Mouse (Mus musculus) heart, embryonic 13.5 days (tissue): ENCODE results near the gene Cadps. TPM values are rescaled to one million over a fixed set of nuclear protein-coding genes. Genes with fewer than 3 reads are reported as not detected.

Experiments used
- ATAC-seq: fragments of 200-750 bp; cut with Nextera tagmentation; 2 replicates; pipeline ENCODE4 v1.8.0; 2017; ENCODE audit warnings: moderate TSS enrichment; ENCODE audit not compliant: insufficient number of reproducible peaks, low FRiP score, low TSS enrichment; ENCODE audit errors: extremely low read depth
- H3K27ac ChIP-seq: fragments of 300-500 bp; sonication (generic); replicated peaks from 2 replicates; pipeline ENCODE4 v1.5.1; 2015; ENCODE audit warnings: moderate library complexity, mild to moderate bottlenecking, inconsistent platforms
- H3K27me3 ChIP-seq: fragments of 300-500 bp; sonication (generic); replicated peaks from 2 replicates; pipeline ENCODE4 v1.6.1; 2015; ENCODE audit warnings: mild to moderate bottlenecking, inconsistent platforms
- H3K36me3 ChIP-seq: fragments of 300-500 bp; sonication (generic); 2 replicates; pipeline ENCODE4 v1.6.1; 2015; ENCODE audit warnings: mild to moderate bottlenecking, inconsistent platforms
- H3K4me1 ChIP-seq: fragments of 300-500 bp; sonication (generic); 2 replicates; pipeline ENCODE4 v1.6.1; 2015; ENCODE audit warnings: inconsistent platforms
- H3K4me2 ChIP-seq: fragments of 300-500 bp; sonication (generic); 2 replicates; pipeline ENCODE4 v1.6.1; 2015; ENCODE audit warnings: inconsistent platforms, mild to moderate bottlenecking, moderate library complexity
- H3K4me3 ChIP-seq: fragments of 300-500 bp; sonication (generic); 2 replicates; pipeline ENCODE4 v1.5.1; 2015; ENCODE audit warnings: moderate library complexity, mild to moderate bottlenecking, inconsistent platforms
- H3K9ac ChIP-seq: fragments of 300-500 bp; sonication (generic); 2 replicates; pipeline ENCODE4 v1.6.1; 2015; ENCODE audit warnings: inconsistent platforms, mild to moderate bottlenecking, moderate library complexity
- H3K9me3 ChIP-seq: fragments of 300-500 bp; sonication (generic); 2 replicates; pipeline ENCODE4 v1.6.1; 2016; ENCODE audit warnings: inconsistent platforms
- WGBS: fragments of 180-500 bp; shearing (Covaris S2); methylation state at CpG from one replicate; pipeline ENCODE4 v1.1.7; 2015; ENCODE audit warnings: mixed read lengths; 5-methylcytosine and 5-hydroxymethylcytosine counted together
- polyA plus RNA-seq: library from polyadenylated mRNA; unstranded; fragments of >200 nt; fragmentation: Nextera tagmentation; extraction: Ambion mirVana; gene quantifications from 2 replicates; pipeline ENCODE4 v1.2.1, GENCODE M21; 2015

Cadps gene
- polyA plus RNA-seq, 1 experiment from 2014 or later: 0.51 TPM

DNA sequence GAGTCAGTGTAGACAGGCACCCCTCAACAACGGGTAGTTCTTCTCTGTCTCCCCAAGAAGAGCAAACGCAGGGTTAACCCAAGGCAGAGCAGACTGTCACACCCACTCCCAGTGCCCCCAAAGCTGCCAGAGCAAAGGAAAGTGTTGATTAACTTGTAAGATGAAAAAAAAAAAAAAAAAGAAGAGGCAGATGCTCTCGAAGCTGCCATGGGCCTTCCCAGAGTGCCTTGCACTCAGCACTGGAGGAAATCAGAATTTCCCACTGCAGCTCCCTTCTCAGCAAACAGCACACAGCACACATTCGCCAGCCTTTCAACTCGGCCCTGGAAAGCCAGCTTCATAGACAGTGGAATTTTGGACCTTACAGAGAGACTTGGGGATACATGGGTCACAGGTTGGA lies 271.9 kb downstream of the Cadps start:
- no peak overlapping the region for H3K27ac ChIP-seq
- 46% methylated on average over 5 of the region's 5 CpGs for WGBS

DNA sequence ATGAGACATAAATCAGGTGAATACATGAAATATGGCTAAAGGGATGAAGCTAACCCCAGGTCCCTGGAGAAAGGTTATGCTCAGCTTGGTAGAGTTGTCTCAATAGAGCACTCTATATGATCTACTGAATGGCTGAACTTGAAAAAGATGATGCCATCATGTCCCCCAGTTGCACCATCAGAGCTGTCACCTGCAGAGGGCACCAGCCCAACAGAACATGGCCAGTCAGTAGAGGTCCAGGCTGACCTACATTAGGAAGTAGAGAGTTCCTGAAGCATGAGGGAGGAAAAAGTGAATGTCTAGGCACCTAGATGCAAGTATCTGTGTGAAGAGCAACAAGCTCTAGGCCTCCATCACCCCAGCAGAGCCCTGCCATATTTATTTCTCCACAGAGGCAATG lies 273.6 kb downstream of the Cadps start:
- no peak overlapping the region for H3K4me3 ChIP-seq
- H3K27ac ChIP-seq: no peak overlapping the region
- H3K4me2 ChIP-seq: no peak overlapping the region
- no peaks in the 10 kb centered on the region for H3K9me3 ChIP-seq
- ATAC-seq: no peak
- no peaks in the 10 kb centered on the region for H3K27me3 ChIP-seq
- H3K36me3 ChIP-seq: no peaks in the 10 kb centered on the region
- no peaks in the 10 kb centered on the region for H3K4me1 ChIP-seq
- H3K9ac ChIP-seq: no peak overlapping the region

More for the DNA sequence above, 271.9 kb downstream of the Cadps start:
- no peak overlapping the region for H3K4me3 ChIP-seq
- H3K36me3 ChIP-seq: no peaks in the 10 kb centered on the region
- H3K27me3 ChIP-seq: no peaks in the 10 kb centered on the region
- no peak for ATAC-seq
- no peak overlapping the region for H3K9ac ChIP-seq
- no peaks in the 10 kb centered on the region for H3K4me1 ChIP-seq
- no peak overlapping the region for H3K4me2 ChIP-seq
- H3K9me3 ChIP-seq: no peaks in the 10 kb centered on the region

DNA sequence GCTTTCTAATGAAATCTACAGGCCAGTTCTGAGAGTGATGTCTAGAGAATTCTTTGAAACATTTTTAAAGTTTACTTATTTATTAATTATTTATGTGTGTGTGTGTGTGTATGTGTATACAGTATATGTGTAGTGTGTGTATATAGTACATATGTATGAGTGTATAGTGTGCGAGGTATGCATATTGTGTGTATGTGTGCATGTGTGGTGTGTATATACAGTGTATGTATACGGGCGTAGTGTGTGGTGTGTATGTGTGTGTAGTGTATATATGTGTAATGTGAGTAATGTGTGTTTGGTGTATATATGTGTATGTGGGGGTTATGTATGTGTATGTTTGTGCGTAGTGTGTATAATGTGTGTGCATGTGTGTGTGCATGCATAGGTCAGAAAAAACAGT lies 275.4 kb downstream of the Cadps start:
- H3K9ac ChIP-seq: no peak overlapping the region
- H3K36me3 ChIP-seq: no peaks in the 10 kb centered on the region
- no peaks in the 10 kb centered on the region for H3K4me1 ChIP-seq
- no peak overlapping the region for H3K4me3 ChIP-seq
- no peak overlapping the region for H3K4me2 ChIP-seq
- no peaks in the 10 kb centered on the region for H3K27me3 ChIP-seq
- no peak for ATAC-seq
- 84% methylated on average over 4 of the region's 4 CpGs for WGBS
- H3K27ac ChIP-seq: no peak overlapping the region
- no peaks in the 10 kb centered on the region for H3K9me3 ChIP-seq

DNA sequence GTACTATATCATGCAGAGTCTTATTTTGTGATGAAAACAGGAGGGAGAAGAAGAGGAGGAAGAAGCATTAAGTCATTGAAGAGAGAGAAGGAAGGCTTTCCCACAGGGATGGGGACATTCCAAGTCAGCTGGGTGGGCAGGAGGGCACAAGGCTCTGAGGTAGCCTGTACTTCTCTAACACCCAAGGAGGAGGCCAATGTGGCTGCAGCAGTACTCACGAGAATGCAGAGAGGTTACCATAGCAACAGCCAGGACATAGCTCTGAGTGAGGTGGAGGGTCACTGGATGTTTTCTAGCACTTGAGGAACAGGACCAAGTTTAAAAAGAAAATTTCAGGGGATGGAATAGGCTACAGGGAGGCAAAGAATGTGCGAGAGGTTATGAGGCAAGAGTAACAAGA lies 281.1 kb downstream of the Cadps start:
- H3K4me2 ChIP-seq: no peak overlapping the region
- no peaks in the 10 kb centered on the region for H3K36me3 ChIP-seq
- no peak overlapping the region for H3K9ac ChIP-seq
- H3K27me3 ChIP-seq: no peaks in the 10 kb centered on the region
- WGBS: 40% methylated on average over 2 of the region's 2 CpGs
- no peaks in the 10 kb centered on the region for H3K9me3 ChIP-seq
- no peak for ATAC-seq
- H3K4me1 ChIP-seq: no peaks in the 10 kb centered on the region
- no peak overlapping the region for H3K4me3 ChIP-seq
- H3K27ac ChIP-seq: no peak overlapping the region

DNA sequence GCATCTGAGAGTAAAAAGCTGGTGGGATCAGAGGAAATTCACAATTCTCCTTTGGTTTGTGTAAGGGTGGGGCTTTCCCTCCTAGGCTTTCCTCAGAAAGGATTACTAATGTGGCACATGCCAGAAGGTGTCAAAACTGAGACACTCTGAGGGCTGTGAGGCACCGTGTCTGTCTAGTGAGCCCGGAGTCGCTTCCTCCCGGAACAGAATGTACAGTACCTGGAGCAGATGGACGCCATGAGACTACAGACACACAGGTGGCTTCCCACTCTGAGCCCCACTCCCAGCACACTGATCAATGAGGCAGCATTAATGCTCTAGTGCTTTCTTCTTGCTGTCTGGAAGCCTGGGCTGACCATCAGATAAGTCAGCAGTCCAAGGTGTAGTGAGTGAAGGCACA lies 283.8 kb downstream of the Cadps start:
- no peak overlapping the region for H3K27ac ChIP-seq
- H3K36me3 ChIP-seq: no peaks in the 10 kb centered on the region
- H3K9ac ChIP-seq: no peak overlapping the region
- H3K4me1 ChIP-seq: no peaks in the 10 kb centered on the region
- no peak overlapping the region for H3K4me2 ChIP-seq
- no peaks in the 10 kb centered on the region for H3K27me3 ChIP-seq
- no peak for ATAC-seq
- no peaks in the 10 kb centered on the region for H3K9me3 ChIP-seq
- 71% methylated on average over 5 of the region's 5 CpGs for WGBS
- no peak overlapping the region for H3K4me3 ChIP-seq

DNA sequence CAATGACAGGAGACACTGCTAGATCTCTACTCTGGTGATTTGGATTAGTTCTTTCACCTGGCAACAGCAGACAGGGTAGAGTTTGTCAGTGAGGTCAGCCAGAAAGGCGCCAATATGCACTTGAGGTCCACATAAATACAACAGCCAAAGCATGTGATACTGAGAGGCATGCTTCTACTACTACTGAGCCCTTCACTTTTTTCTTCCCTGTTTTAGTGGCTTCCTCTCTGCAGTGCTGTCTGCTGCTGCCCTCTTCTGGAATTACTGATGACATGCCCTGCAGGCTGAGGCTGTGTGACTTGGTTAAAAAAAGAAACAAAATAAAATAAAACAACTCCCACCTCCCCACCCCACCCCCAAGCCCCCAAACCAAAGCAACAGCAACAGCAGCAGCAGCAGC lies 291.8 kb downstream of the Cadps start:
- H3K27ac ChIP-seq: no peak overlapping the region
- no peaks in the 10 kb centered on the region for H3K9me3 ChIP-seq
- peaks cover 3% of the 10 kb centered on the region; the same call in 1 of the 2 replicates for H3K27me3 ChIP-seq
- no peaks in the 10 kb centered on the region for H3K36me3 ChIP-seq
- 19% methylated on average over 1 of the region's 1 CpGs for WGBS
- no peak for ATAC-seq
- H3K4me3 ChIP-seq: no peak overlapping the region
- no peak overlapping the region for H3K9ac ChIP-seq
- no peaks in the 10 kb centered on the region for H3K4me1 ChIP-seq
- H3K4me2 ChIP-seq: no peak overlapping the region

DNA sequence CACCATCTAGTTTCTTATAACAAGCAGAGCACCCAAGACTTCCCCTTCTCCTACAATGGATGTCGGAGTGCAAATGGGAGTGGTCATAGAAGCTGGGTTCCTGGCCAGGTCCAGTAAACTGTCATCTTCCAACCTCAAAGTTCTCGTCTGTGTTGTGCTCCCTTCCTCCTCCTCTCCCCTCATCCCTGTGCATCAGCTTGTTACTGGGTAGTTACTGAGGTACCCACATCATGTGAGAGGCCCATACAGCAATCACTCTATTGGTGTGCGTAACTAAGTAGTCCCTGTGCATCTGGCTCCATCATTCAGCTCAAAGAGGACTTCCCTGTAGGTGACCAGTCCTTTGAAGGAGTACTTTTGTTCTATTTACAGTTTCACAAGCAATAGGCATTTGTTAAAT lies 292.3 kb downstream of the Cadps start:
- WGBS: 54% methylated on average over 3 of the region's 3 CpGs
- Histone ChIP-seq H3K36me3 (no peaks in the 10 kb centered on the region), H3K27me3 (peaks cover 3% of the 10 kb centered on the region; the same call in 1 of the 2 replicates), H3K4me2 (no peak overlapping the region), H3K9me3 (no peaks in the 10 kb centered on the region), H3K9ac (no peak overlapping the region), H3K4me1 (no peaks in the 10 kb centered on the region), H3K27ac (no peak overlapping the region), H3K4me3 (no peak overlapping the region)
- no peak for ATAC-seq

DNA sequence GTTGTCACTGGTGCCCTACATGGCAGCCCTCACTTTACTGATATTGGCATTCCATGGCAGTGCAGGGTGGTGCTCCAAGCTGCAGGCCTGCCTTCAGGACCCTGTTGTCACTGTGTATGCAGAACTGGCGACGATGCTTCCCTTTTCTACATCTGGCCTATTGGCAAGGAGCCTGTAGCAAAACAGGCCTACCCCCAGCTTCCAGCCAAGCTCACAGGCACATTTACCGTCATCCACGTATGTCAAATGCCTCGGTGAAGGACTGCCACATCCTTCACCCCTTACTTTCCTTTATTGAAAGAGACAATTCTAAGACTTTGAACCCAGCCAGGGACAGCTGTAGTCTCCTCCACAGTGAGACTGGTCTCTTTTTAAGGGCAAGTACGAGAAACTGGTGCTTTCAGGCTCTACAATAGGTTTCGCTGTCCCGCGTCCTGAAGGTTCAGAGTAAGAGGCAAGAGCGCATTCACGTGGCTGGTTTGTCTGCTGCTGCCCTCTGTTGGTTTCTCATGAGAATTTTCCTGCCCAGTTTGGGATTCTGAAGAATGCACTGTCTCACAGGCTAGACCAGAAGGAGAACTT lies 292.8 kb downstream of the Cadps start:
- Histone ChIP-seq H3K4me2 (peak overlapping the region; percentile 52), H3K36me3 (no peaks in the 10 kb centered on the region), H3K9me3 (no peaks in the 10 kb centered on the region), H3K27ac (no peak overlapping the region), H3K27me3 (peaks cover 3% of the 10 kb centered on the region; the same call in 1 of the 2 replicates), H3K4me3 (no peak overlapping the region; the same call in 1 of the 2 replicates), H3K9ac (no peak overlapping the region), H3K4me1 (no peaks in the 10 kb centered on the region)
- WGBS: 16% methylated on average over 11 of the region's 11 CpGs
- no peak for ATAC-seq

DNA sequence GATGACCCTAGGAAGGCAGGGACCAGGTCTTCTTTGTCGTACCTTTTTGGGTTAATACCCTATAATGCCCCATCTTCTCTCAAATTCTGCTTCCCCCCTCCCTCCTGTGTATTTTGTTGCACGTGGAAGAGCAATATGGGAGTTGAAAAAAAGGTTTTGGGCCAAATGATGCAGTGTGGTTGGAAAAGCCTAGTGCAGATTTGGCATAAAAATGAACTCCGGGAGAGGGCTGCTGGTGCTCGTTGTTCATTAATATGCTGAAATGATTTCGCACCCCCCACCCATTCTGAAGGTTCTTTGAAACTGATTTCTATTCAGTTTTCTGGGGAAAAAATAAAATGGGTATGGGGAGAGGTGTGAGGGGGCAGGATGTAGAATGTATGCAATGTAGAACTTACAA lies 295.6 kb downstream of the Cadps start:
- H3K4me3 ChIP-seq: no peak overlapping the region
- 65% methylated on average over 5 of the region's 5 CpGs for WGBS
- H3K9ac ChIP-seq: no peak overlapping the region
- H3K27me3 ChIP-seq: peaks cover 3% of the 10 kb centered on the region; the same call in 1 of the 2 replicates
- no peaks in the 10 kb centered on the region for H3K36me3 ChIP-seq
- H3K4me1 ChIP-seq: no peaks in the 10 kb centered on the region
- H3K27ac ChIP-seq: no peak overlapping the region
- H3K9me3 ChIP-seq: no peaks in the 10 kb centered on the region
- H3K4me2 ChIP-seq: no peak overlapping the region
- ATAC-seq: no peak

DNA sequence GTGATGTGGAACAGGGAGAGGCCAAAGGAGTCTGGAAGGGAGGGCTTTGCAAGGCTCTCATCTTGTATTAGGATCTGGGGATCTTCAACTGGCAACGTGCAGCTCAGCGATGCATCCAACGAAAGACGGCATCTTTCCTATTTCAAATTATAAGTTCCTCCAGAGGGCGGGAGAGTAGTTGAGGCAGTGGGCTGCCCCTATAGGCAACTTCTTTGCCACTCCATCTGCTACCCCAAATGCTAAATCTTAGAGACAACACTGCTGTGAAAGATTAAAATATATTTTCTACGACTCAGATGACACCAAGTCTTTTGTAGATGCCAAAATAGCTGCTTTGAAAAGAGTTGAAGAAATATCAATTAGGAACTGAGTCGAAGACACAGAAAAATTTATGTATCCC lies 315.9 kb downstream of the Cadps start:
- Histone ChIP-seq H3K27me3 (no peaks in the 10 kb centered on the region), H3K4me1 (no peaks in the 10 kb centered on the region), H3K9ac (no peak overlapping the region), H3K9me3 (no peaks in the 10 kb centered on the region), H3K36me3 (no peaks in the 10 kb centered on the region), H3K27ac (no peak overlapping the region), H3K4me2 (no peak overlapping the region), H3K4me3 (no peak overlapping the region)
- WGBS: 81% methylated on average over 7 of the region's 7 CpGs
- ATAC-seq: no peak

DNA sequence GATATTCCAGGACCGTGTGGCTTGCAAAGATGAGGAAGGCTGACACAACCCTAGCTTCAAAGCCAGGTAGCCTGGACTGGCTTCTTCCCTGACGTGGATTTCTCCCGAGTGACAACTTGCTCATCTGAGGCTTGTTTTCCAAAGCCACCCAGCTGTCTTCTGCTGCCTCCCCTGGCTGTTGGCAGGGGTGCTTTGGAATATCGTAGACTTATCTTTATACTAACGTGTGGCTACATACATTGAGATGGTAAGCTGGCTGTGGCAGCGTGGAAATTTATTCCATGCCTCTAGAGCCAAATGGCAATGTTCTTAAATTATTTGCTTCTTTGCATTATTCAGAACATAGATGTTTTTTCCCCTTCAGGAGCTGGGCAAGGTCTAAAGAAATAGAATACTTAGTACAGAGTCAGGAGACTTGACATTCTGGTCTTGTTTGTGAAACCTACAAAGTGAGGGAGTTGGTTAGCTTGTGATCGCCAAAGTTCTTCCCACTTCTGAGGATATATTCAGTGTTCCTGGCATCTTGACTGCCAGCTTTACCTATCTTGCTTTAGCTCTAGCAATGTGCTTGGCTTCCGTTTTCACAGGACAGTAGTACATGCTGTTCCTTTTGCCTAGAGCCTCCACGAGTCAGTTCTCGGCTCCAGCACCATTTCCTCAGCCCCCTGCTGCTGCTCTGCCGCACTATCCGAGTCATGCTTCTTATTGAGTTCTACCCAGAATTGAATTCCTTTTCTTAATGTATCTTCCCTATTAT lies 318.5 kb downstream of the Cadps start:
- H3K27ac ChIP-seq: no peak overlapping the region
- no peaks in the 10 kb centered on the region for H3K36me3 ChIP-seq
- H3K4me3 ChIP-seq: no peak overlapping the region
- no peaks in the 10 kb centered on the region for H3K27me3 ChIP-seq
- H3K4me2 ChIP-seq: no peak overlapping the region
- no peaks in the 10 kb centered on the region for H3K9me3 ChIP-seq
- no peak overlapping the region for H3K9ac ChIP-seq
- no peak for ATAC-seq
- no peaks in the 10 kb centered on the region for H3K4me1 ChIP-seq
- WGBS: 74% methylated on average over 12 of the region's 12 CpGs

DNA sequence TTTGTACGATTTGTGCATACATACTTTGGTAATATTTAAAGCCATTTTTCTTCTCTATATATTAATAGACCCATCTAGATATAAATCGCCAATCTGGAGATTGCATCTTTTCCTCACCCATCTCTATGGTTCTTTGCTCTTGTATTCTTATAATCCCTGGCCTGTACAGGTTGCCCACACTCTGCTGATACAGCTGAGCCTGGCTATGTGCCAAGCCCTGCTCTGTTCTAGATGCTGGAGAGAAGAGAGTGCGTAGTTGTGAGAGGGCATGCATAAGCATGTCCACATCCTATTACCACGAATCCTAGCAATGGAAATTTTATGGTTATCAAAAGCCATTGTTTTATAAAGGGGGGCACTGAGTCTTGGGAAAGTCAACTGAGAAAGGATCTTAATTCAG lies 360.7 kb downstream of the Cadps start:
- no peak overlapping the region for H3K4me2 ChIP-seq
- no peaks in the 10 kb centered on the region for H3K9me3 ChIP-seq
- no peaks in the 10 kb centered on the region for H3K4me1 ChIP-seq
- no peak overlapping the region for H3K9ac ChIP-seq
- no peaks in the 10 kb centered on the region for H3K36me3 ChIP-seq
- WGBS: 72% methylated on average over 4 of the region's 4 CpGs
- H3K27me3 ChIP-seq: no peaks in the 10 kb centered on the region
- H3K4me3 ChIP-seq: no peak overlapping the region
- no peak overlapping the region for H3K27ac ChIP-seq
- ATAC-seq: no peak
